Comparison of ENCODE assay signal across 9 mouse cellular contexts in the genomic region with DNA sequence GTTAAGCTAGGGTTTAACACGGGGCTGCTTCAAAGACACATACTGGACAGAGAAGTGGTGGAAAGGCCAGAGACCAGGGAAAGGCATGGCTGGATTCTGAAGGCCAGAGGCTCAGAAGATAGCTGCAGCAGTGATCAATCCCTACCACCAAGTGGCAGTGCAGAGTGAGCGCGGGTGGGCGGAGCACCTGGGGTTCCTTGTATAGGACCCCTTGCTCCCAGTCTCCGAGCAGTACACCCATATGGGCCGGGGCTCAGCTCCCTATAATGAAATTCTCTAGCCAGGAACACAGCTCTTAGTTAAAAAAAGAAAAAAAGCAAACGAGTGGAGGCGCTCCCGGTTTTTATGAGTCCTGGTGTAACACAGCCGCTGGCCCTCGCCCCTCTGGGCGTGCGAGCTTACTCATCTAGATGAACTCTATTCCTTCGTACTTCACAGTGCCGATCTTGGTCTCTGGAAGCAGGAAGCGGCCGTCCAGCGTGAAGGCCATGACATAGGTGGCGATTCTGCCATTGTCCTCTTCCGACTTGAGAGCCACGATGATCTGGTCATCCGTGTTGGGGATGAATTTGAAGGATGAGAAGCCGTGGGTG. TPM values are rescaled to one million over a fixed set of nuclear protein-coding genes. Genes with fewer than 3 reads are reported as not detected.
DNase-seq lines count a peak whose midpoint lies in the region; ATAC-seq and TF ChIP-seq lines count a peak whose summit lies in the region.
"Had no signal": no experiment of that assay in that cellular context is flagged by ENCODE, and none has a peak within 500 bp of the region (broad histone marks: within the 10 kb centered on the region; RNA-seq: fewer than 3 reads in every experiment).

No protein-coding gene starts in this region.

- no peaks in the 10 kb centered on the region for H3K4me1 ChIP-seq in lung, embryonic 14.5 days (ENCODE audit: insufficient read depth)
- no peaks in the 10 kb centered on the region for H3K4me1 ChIP-seq in MEL (ENCODE audit: control insufficient read depth in 1 of 2, insufficient read depth in 2 of 2, low read length in 2 of 2)
- H3K4me1 ChIP-seq in intestine, postnatal 0 days (replicated peaks; ENCODE audit: control insufficient read depth, insufficient read depth, low read length) = peaks cover 13% of the 10 kb centered on the region

- no peak overlapping the region for H3K9ac ChIP-seq in lung, embryonic 14.5 days
- no peak overlapping the region for H3K9ac ChIP-seq in MEL (ENCODE audit: control insufficient read depth, low read depth, low read length, poor library complexity, severe bottlenecking)
- H3K9ac ChIP-seq in intestine, postnatal 0 days (ENCODE audit: low read depth, low read length) = no peak overlapping the region; the same call in 1 of the 2 replicates
- H3K9ac ChIP-seq: limb, embryonic 15.5 days had no signal

- peak; percentile 34; the same call in 1 of the 2 replicates for TF ChIP-seq CTCF in lung, embryonic 14.5 days (IDR thresholded peaks at IDR 0.05; ENCODE audit: low read depth)
- TF ChIP-seq CTCF in MEL (IDR thresholded peaks at IDR 0.05 in 2 of 3, conservative IDR thresholded peaks at IDR 0.05 in 1 of 3; ENCODE audit: control insufficient read depth in 1 of 3, insufficient read depth in 1 of 3, low read depth in 2 of 3, low read length in 3 of 3, poor library complexity in 1 of 3, severe bottlenecking in 1 of 3) = peak; percentile 14 to 58 (median 44); a peak in 5 of 6 replicates
- TF ChIP-seq CTCF in intestine, postnatal 0 days (IDR thresholded peaks at IDR 0.05; ENCODE audit: low read depth) = peak; percentile 71

- H3K79me2 ChIP-seq in MEL (ENCODE audit: control insufficient read depth, insufficient read depth, low read length, poor library complexity) = no peaks in the 10 kb centered on the region

- no peak for TF ChIP-seq EP300 in MEL (IDR thresholded peaks at IDR 0.05; ENCODE audit: low read depth in 1 of 2, low read length in 2 of 2)

- no peak for TF ChIP-seq POLR2A in MEL (IDR thresholded peaks at IDR 0.05; ENCODE audit: control insufficient read depth in 1 of 2, insufficient read depth in 1 of 2, low read depth in 1 of 2, low read length in 2 of 2, poor library complexity in 1 of 2)

- TF ChIP-seq RAD21 in MEL (IDR thresholded peaks at IDR 0.05; ENCODE audit: low read depth, low read length) = no peak

- H3K4me2 ChIP-seq in lung, embryonic 14.5 days = no peak overlapping the region
- H3K4me2 ChIP-seq in intestine, postnatal 0 days (replicated peaks; ENCODE audit: low read depth) = no peak overlapping the region; the same call in 1 of the 2 replicates
- H3K4me2 ChIP-seq: limb, embryonic 15.5 days had no signal

- H3K27me3 ChIP-seq in lung, embryonic 14.5 days (ENCODE audit: insufficient read depth, low read length) = no peaks in the 10 kb centered on the region
- H3K27me3 ChIP-seq in MEL (ENCODE audit: control insufficient read depth in 1 of 2, insufficient read depth in 2 of 2, low read length in 2 of 2) = no peaks in the 10 kb centered on the region
- no peaks in the 10 kb centered on the region for H3K27me3 ChIP-seq in intestine, postnatal 0 days (replicated peaks; ENCODE audit: control insufficient read depth, insufficient read depth, low read length)
- H3K27me3 ChIP-seq: limb, embryonic 15.5 days had no signal

- ATAC-seq in lung, embryonic 14.5 days (ENCODE audit: insufficient read depth) = no peak
- no peak for ATAC-seq in intestine, postnatal 0 days

- peak; percentile 61 for DNase-seq in gastrocnemius, postnatal 10 days
- no peak for DNase-seq in gastrocnemius, adult 8-10 months (ENCODE audit: low spot score in 2 of 2)
- no peak for DNase-seq in lung, embryonic 14.5 days
- no peak for DNase-seq in lung, postnatal 36 days
- DNase-seq in MEL (ENCODE audit: low read depth, low spot score) (peak; percentile 34), MN1 (ENCODE audit: low spot score) (no peak), adipocyte (ENCODE audit: low spot score) (no peak)

- H3K36me3 ChIP-seq in lung, embryonic 14.5 days (ENCODE audit: insufficient read depth) = peaks cover 59% of the 10 kb centered on the region
- no peaks in the 10 kb centered on the region for H3K36me3 ChIP-seq in MEL (ENCODE audit: control insufficient read depth in 1 of 2, insufficient read depth in 2 of 2, low read length in 2 of 2)
- H3K36me3 ChIP-seq in intestine, postnatal 0 days (ENCODE audit: control insufficient read depth, insufficient read depth) = peaks cover 49% of the 10 kb centered on the region

- H3K27ac ChIP-seq in lung, embryonic 14.5 days (ENCODE audit: low read depth) = no peak overlapping the region
- H3K27ac ChIP-seq in MEL (ENCODE audit: control insufficient read depth, low read depth, low read length) = no peak overlapping the region
- H3K27ac ChIP-seq in intestine, postnatal 0 days (ENCODE audit: low read depth, low read length) = peak overlapping the region; percentile 74
- H3K27ac ChIP-seq: limb, embryonic 15.5 days had no signal

- no peak overlapping the region for H3K4me3 ChIP-seq in lung, embryonic 14.5 days (ENCODE audit: low read depth, low read length)
- H3K4me3 ChIP-seq in MEL (ENCODE audit: control insufficient read depth in 1 of 2, insufficient read depth in 1 of 2, low read depth in 2 of 2, low read length in 2 of 2) = no peak overlapping the region
- no peak overlapping the region for H3K4me3 ChIP-seq in intestine, postnatal 0 days (ENCODE audit: low read depth, low read length)
- H3K4me3 ChIP-seq: limb, embryonic 15.5 days had no signal

- H3K9me3 ChIP-seq in lung, embryonic 14.5 days (ENCODE audit: low read depth, low read length) = no peaks in the 10 kb centered on the region
- no peaks in the 10 kb centered on the region for H3K9me3 ChIP-seq in MEL (replicated peaks; ENCODE audit: insufficient read depth, low read length)
- no peaks in the 10 kb centered on the region for H3K9me3 ChIP-seq in intestine, postnatal 0 days (ENCODE audit: control insufficient read depth)
- H3K9me3 ChIP-seq: limb, embryonic 15.5 days had no signal

- WGBS in lung, embryonic 14.5 days = 75% methylated on average over 23 of the region's 23 CpGs
- 48% methylated on average over 23 of the region's 23 CpGs for WGBS in intestine, postnatal 0 days

TF ChIP-seq in MEL, 35 proteins besides CTCF, POLR2A, EP300 and RAD21:
- TF ChIP-seq ZMIZ1 (IDR thresholded peaks at IDR 0.05; ENCODE audit: low read depth, low read length) (no peak), SMC3 (IDR thresholded peaks at IDR 0.05; ENCODE audit: low read depth, low read length) (peak; percentile 36; the same call in 1 of the 2 replicates)

RNA-seq across cellular contexts. Expression of a gene that starts 5.5 kb away (rescaled TPM):
- 10 to 100 TPM; 10.7 to 18.2 TPM for total RNA-seq in gastrocnemius, postnatal 10 days (2021)
- total RNA-seq in gastrocnemius, adult 8-10 months (2022) = 10 to 100 TPM; 12.3 to 16.0 (median 14.3) TPM
- polyA plus RNA-seq in lung, embryonic 14.5 days (2014; fragmentation: Nextera tagmentation; extraction: Ambion mirVana) = 2.9 and 3.8 TPM in 2 replicates
- total RNA-seq in MEL (2012; rRNA removed) = 1.4 and 3.0 TPM in 2 replicates
- polyA plus RNA-seq in MEL (2012; ENCODE audit: insufficient read depth in 1 of 2, insufficient read length in 2 of 2, low read depth in 1 of 2, low replicate concordance in 2 of 2, missing spikeins in 1 of 2) = 10 to 100 TPM in 1 of 2 experiments, not detected in 1; 18.3 TPM
- polyA plus RNA-seq in intestine, postnatal 0 days (2015; fragmentation: Nextera tagmentation; extraction: Ambion mirVana) = 348 and 382 TPM in 2 replicates

RNA-seq across cellular contexts. Expression of a gene that starts 11.5 kb away (rescaled TPM):
- 10 to 100 TPM; 13.1 to 14.9 TPM for total RNA-seq in gastrocnemius, postnatal 10 days (2021)
- 10 to 100 TPM in 3 of 4 experiments, 1 to 10 TPM in 1; 9.6 to 11.8 (median 11.0) TPM for total RNA-seq in gastrocnemius, adult 8-10 months (2022)
- 27.7 and 31.4 TPM in 2 replicates for polyA plus RNA-seq in lung, embryonic 14.5 days (2014; fragmentation: Nextera tagmentation; extraction: Ambion mirVana)
- total RNA-seq in MEL (2012; rRNA removed) = 25.8 and 26.0 TPM in 2 replicates
- 100 to 1,000 TPM in 1 of 2 experiments, 10 to 100 TPM in 1; 34.4 to 145 TPM for polyA plus RNA-seq in MEL (2012; ENCODE audit: insufficient read depth in 1 of 2, insufficient read length in 2 of 2, low read depth in 1 of 2, low replicate concordance in 2 of 2, missing spikeins in 1 of 2)
- polyA plus RNA-seq in intestine, postnatal 0 days (2015; fragmentation: Nextera tagmentation; extraction: Ambion mirVana) = 35.0 and 36.1 TPM in 2 replicates

RNA-seq across cellular contexts. Expression of a gene that starts 20.6 kb away (rescaled TPM):
- total RNA-seq in gastrocnemius, postnatal 10 days (2021) = 10 to 100 TPM; 31.8 to 37.4 TPM
- 1 to 10 TPM; 4.0 to 8.9 (median 6.3) TPM for total RNA-seq in gastrocnemius, adult 8-10 months (2022)
- 6.6 and 7.7 TPM in 2 replicates for polyA plus RNA-seq in lung, embryonic 14.5 days (2014; fragmentation: Nextera tagmentation; extraction: Ambion mirVana)
- total RNA-seq in MEL (2012; rRNA removed) = 0.07 and 0.27 TPM in 2 replicates
- under 1 TPM in 1 of 2 experiments, not detected in 1; 0.72 TPM for polyA plus RNA-seq in MEL (2012; ENCODE audit: insufficient read depth in 1 of 2, insufficient read length in 2 of 2, low read depth in 1 of 2, low replicate concordance in 2 of 2, missing spikeins in 1 of 2)
- polyA plus RNA-seq in intestine, postnatal 0 days (2015; fragmentation: Nextera tagmentation; extraction: Ambion mirVana) = 5.2 and 6.1 TPM in 2 replicates

RNA-seq across cellular contexts. Expression of a gene that starts 51.9 kb away (rescaled TPM):
- 100 to 1,000 TPM; 151 to 185 TPM for total RNA-seq in gastrocnemius, postnatal 10 days (2021)
- total RNA-seq in gastrocnemius, adult 8-10 months (2022) = 10 to 100 TPM; 41.0 to 82.5 (median 52.4) TPM
- polyA plus RNA-seq in lung, embryonic 14.5 days (2014; fragmentation: Nextera tagmentation; extraction: Ambion mirVana) = 87.3 and 90.4 TPM in 2 replicates
- not detected in 2 replicates for total RNA-seq in MEL (2012; rRNA removed)
- polyA plus RNA-seq in MEL (2012; ENCODE audit: insufficient read depth in 1 of 2, insufficient read length in 2 of 2, low read depth in 1 of 2, low replicate concordance in 2 of 2, missing spikeins in 1 of 2) = not detected
- 38.9 TPM in 2 replicates for polyA plus RNA-seq in intestine, postnatal 0 days (2015; fragmentation: Nextera tagmentation; extraction: Ambion mirVana)

Comparison
In these comparisons a context has a peak if more than half of its experiments do, and no peak if none do; other contexts are left out.
1. DNase-seq: peak in gastrocnemius, postnatal 10 days (single experiment) and MEL (single experiment); none in gastrocnemius, adult 8-10 months (0 of 2), lung, embryonic 14.5 days (single experiment), lung, postnatal 36 days (single experiment), MN1 (single experiment) and adipocyte (single experiment).
2. Peak in every context shown above with its lines, with median percentiles within 50 percentile points of each other: CTCF ChIP-seq.